Mouse (Mus musculus): Measurements from ENCODE around the gene Mrpl51. TPM values are rescaled to one million over a fixed set of nuclear protein-coding genes. Genes with fewer than 3 reads are reported as not detected.

Mrpl51 gene
- polyA plus RNA-seq, 1 experiment from 2014 or later = 160 TPM

GRCm38 (mm10) chr6:125148926-125149568, 42.6 kb upstream of the Mrpl51 start:
- 61% methylated on average over 16 of the region's 16 CpGs for WGBS (ENCODE audit: insufficient replicate concordance)
- Histone ChIP-seq H3K4me3 (replicated peaks) (no peak overlapping the region), H3K9ac (no peak overlapping the region), H3K9me3 (replicated peaks) (no peaks in the 10 kb centered on the region), H3K36me3 (replicated peaks) (peaks cover 12% of the 10 kb centered on the region), H3K27ac (replicated peaks) (peak overlapping the region; percentile 20; the same call in 1 of the 2 replicates), H3K4me2 (no peak overlapping the region), H3K4me1 (replicated peaks) (peaks cover 82% of the 10 kb centered on the region), H3K27me3 (no peaks in the 10 kb centered on the region)
- no peak for ATAC-seq (ENCODE audit: insufficient read depth)

GRCm38 (mm10) chr6:125149569-125149950, 42.0 kb upstream of the Mrpl51 start:
- no peak overlapping the region for H3K4me2 ChIP-seq

GRCm38 (mm10) chr6:125152212-125153017, 39.2 kb upstream of the Mrpl51 start:
- Histone ChIP-seq H3K27me3 (no peaks in the 10 kb centered on the region), H3K9me3 (replicated peaks) (no peaks in the 10 kb centered on the region), H3K36me3 (replicated peaks) (peaks cover 16% of the 10 kb centered on the region), H3K4me3 (replicated peaks) (no peak overlapping the region), H3K27ac (replicated peaks) (no peak overlapping the region), H3K9ac (no peak overlapping the region), H3K4me1 (replicated peaks) (peaks cover 75% of the 10 kb centered on the region), H3K4me2 (peak overlapping the region; percentile 35)
- ATAC-seq (ENCODE audit: insufficient read depth) = peak; percentile 37
- whole genome bisulfite sequencing (ENCODE audit: insufficient replicate concordance) = 35% methylated on average over 22 of the region's 22 CpGs

More at GRCm38 (mm10) chr6:125149569-125149950, 42.0 kb upstream of the Mrpl51 start:
- no peak overlapping the region for H3K27ac ChIP-seq (replicated peaks)
- 73% methylated on average over 7 of the region's 7 CpGs for WGBS (ENCODE audit: insufficient replicate concordance)
- H3K9ac ChIP-seq = no peak overlapping the region
- no peak overlapping the region for H3K4me3 ChIP-seq (replicated peaks)
- peaks cover 8% of the 10 kb centered on the region for H3K36me3 ChIP-seq (replicated peaks)
- no peaks in the 10 kb centered on the region for H3K9me3 ChIP-seq (replicated peaks)
- H3K4me1 ChIP-seq (replicated peaks) = peaks cover 78% of the 10 kb centered on the region
- no peaks in the 10 kb centered on the region for H3K27me3 ChIP-seq
- ATAC-seq (ENCODE audit: insufficient read depth) = no peak

GRCm38 (mm10) chr6:125153018-125153389, 38.6 kb upstream of the Mrpl51 start:
- Histone ChIP-seq H3K27me3 (no peaks in the 10 kb centered on the region), H3K4me2 (no peak overlapping the region), H3K4me1 (replicated peaks) (peaks cover 71% of the 10 kb centered on the region), H3K36me3 (replicated peaks) (peaks cover 22% of the 10 kb centered on the region), H3K9me3 (replicated peaks) (no peaks in the 10 kb centered on the region), H3K4me3 (replicated peaks) (no peak overlapping the region), H3K9ac (no peak overlapping the region), H3K27ac (replicated peaks) (0 out of 2 replicates have a peak overlapping the region, but pooled peaks have one; percentile 19)
- no peak; the same call in 1 of the 2 replicates for ATAC-seq (ENCODE audit: insufficient read depth)
- WGBS (ENCODE audit: insufficient replicate concordance) = 56% methylated on average over 5 of the region's 5 CpGs

GRCm38 (mm10) chr6:125153682-125154081, 37.9 kb upstream of the Mrpl51 start:
- WGBS (ENCODE audit: insufficient replicate concordance) = 76% methylated on average over 4 of the region's 4 CpGs
- no peak for ATAC-seq (ENCODE audit: insufficient read depth)
- Histone ChIP-seq H3K4me2 (no peak overlapping the region), H3K4me3 (replicated peaks) (no peak overlapping the region), H3K4me1 (replicated peaks) (peaks cover 64% of the 10 kb centered on the region), H3K27me3 (no peaks in the 10 kb centered on the region), H3K9me3 (replicated peaks) (no peaks in the 10 kb centered on the region), H3K27ac (replicated peaks) (no peak overlapping the region), H3K9ac (no peak overlapping the region), H3K36me3 (replicated peaks) (peaks cover 26% of the 10 kb centered on the region)

- H3K36me3 ChIP-seq (replicated peaks) = peaks cover 34% of the 10 kb centered on the region
- H3K9ac ChIP-seq = no peak overlapping the region
- no peaks in the 10 kb centered on the region for H3K27me3 ChIP-seq
- H3K4me3 ChIP-seq (replicated peaks) = no peak overlapping the region
- H3K4me2 ChIP-seq = no peak overlapping the region
- peaks cover 57% of the 10 kb centered on the region for H3K4me1 ChIP-seq (replicated peaks)
- no peak overlapping the region for H3K27ac ChIP-seq (replicated peaks)
- no peak for ATAC-seq (ENCODE audit: insufficient read depth)
- H3K9me3 ChIP-seq (replicated peaks) = no peaks in the 10 kb centered on the region
These were observed 37.1 kb upstream of the Mrpl51 start for GRCm38 (mm10) chr6:125154550-125154949.

- Histone ChIP-seq H3K9ac (no peak overlapping the region), H3K27ac (replicated peaks) (no peak overlapping the region), H3K36me3 (replicated peaks) (peaks cover 42% of the 10 kb centered on the region), H3K27me3 (no peaks in the 10 kb centered on the region), H3K4me2 (no peak overlapping the region), H3K4me3 (replicated peaks) (no peak overlapping the region), H3K4me1 (replicated peaks) (peaks cover 61% of the 10 kb centered on the region), H3K9me3 (replicated peaks) (no peaks in the 10 kb centered on the region)
- 50% methylated on average over 8 of the region's 8 CpGs for WGBS (ENCODE audit: insufficient replicate concordance)
- ATAC-seq (ENCODE audit: insufficient read depth) = 0 out of 2 replicates have a peak, but pooled peaks have one; percentile 27
These were observed 36.3 kb upstream of the Mrpl51 start for GRCm38 (mm10) chr6:125155262-125155661.

GRCm38 (mm10) chr6:125156491-125156890, 35.1 kb upstream of the Mrpl51 start:
- Histone ChIP-seq H3K4me1 (replicated peaks) (peaks cover 70% of the 10 kb centered on the region), H3K4me2 (no peak overlapping the region), H3K27me3 (no peaks in the 10 kb centered on the region), H3K9me3 (replicated peaks) (no peaks in the 10 kb centered on the region), H3K27ac (replicated peaks) (no peak overlapping the region), H3K9ac (no peak overlapping the region), H3K36me3 (replicated peaks) (peaks cover 54% of the 10 kb centered on the region), H3K4me3 (replicated peaks) (no peak overlapping the region)
- WGBS (ENCODE audit: insufficient replicate concordance) = 72% methylated on average over 3 of the region's 3 CpGs
- no peak for ATAC-seq (ENCODE audit: insufficient read depth)

GRCm38 (mm10) chr6:125156903-125157614, 34.5 kb upstream of the Mrpl51 start:
- Histone ChIP-seq H3K36me3 (replicated peaks) (peaks cover 59% of the 10 kb centered on the region), H3K4me3 (replicated peaks) (no peak overlapping the region), H3K4me1 (replicated peaks) (peaks cover 67% of the 10 kb centered on the region), H3K9me3 (replicated peaks) (no peaks in the 10 kb centered on the region), H3K9ac (no peak overlapping the region), H3K4me2 (no peak overlapping the region), H3K27ac (replicated peaks) (no peak overlapping the region), H3K27me3 (no peaks in the 10 kb centered on the region)
- no peak for ATAC-seq (ENCODE audit: insufficient read depth)
- WGBS (ENCODE audit: insufficient replicate concordance) = 71% methylated on average over 7 of the region's 7 CpGs

- 82% methylated on average over 15 of the region's 15 CpGs for WGBS (ENCODE audit: insufficient replicate concordance)
- Histone ChIP-seq H3K27ac (replicated peaks) (no peak overlapping the region), H3K9me3 (replicated peaks) (no peaks in the 10 kb centered on the region), H3K4me1 (replicated peaks) (peaks cover 64% of the 10 kb centered on the region), H3K27me3 (no peaks in the 10 kb centered on the region), H3K4me2 (no peak overlapping the region), H3K9ac (no peak overlapping the region), H3K36me3 (replicated peaks) (peaks cover 66% of the 10 kb centered on the region), H3K4me3 (replicated peaks) (no peak overlapping the region)
- no peak for ATAC-seq (ENCODE audit: insufficient read depth)
These were observed 32.6 kb upstream of the Mrpl51 start for GRCm38 (mm10) chr6:125158944-125159492.

All from liver, embryonic 15.5 days (tissue).